Mouse (Mus musculus): Measurements from ENCODE around the gene Eif4ebp2.

Eif4ebp2 gene

DNA sequence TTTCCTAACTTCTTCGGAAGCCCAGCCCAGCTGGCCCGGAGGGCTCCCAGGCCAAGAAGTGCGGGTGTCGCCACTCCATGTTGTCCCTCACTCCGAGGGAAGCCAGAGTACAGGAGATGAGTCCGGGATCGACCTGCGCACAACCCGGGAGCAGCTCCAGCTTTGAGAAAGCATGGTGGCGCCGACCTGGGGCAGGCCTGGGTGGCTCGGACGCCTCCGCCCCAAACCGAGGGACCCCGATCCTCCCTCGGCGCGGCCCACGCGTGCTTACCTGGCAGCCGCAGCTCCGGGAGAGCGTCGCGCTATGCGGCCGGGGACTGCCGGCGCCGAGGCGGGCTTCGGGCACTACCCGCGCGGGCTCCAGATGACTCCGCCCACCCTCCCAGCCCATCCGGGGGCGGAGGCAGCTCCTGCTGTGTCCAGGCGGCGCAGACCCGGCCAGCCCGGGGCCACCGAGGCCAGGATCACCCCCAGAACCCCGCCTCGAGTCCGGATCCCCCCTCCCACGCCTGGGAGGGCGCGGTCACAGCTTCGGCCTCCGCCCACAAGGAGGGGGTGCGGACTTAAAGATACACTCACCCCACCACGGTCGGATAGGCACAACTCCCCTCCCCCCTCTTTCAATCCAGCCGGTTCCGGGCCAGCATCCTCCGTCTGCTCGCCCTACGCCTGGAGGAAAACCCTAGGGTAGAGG, 69.3 kb downstream of the Eif4ebp2 start, which contains the start of gene Pald1:
Pald1 (minus strand) TSS at position 510 of the 694 bp plus-strand sequence.
- DNase-seq (ENCODE audit: low spot score in 2 of 2): peak; percentile 83 to 84

DNA sequence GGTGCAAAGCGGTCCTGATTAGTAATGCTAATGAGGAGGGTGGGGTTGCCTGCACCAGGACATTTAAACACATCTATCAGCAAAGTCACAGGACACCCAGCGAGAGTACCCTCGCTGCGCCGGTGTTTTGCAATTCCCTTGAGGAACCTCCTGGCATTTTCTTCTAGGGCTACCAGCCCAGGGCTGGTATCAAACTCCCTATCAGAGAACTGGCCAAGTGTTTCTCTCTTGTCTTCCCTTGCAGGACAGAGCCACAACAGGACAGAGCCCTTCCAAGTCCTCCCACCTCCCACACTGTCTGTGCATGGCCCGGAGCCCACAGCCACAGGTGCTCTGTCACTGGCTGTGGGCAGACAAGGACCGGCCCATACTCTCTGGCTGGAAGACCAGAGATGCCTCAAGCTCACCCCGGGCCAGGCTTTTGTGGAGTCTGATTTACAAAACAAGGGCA, 70.2 kb downstream of the Eif4ebp2 start:
- no peak for DNase-seq (ENCODE audit: low spot score in 2 of 2)

GRCm38 (mm10) chr10:61381823-61382222, 70.6 kb downstream of the Eif4ebp2 start:
- peak; percentile 44 to 62 for DNase-seq (ENCODE audit: low spot score in 2 of 2)

DNA sequence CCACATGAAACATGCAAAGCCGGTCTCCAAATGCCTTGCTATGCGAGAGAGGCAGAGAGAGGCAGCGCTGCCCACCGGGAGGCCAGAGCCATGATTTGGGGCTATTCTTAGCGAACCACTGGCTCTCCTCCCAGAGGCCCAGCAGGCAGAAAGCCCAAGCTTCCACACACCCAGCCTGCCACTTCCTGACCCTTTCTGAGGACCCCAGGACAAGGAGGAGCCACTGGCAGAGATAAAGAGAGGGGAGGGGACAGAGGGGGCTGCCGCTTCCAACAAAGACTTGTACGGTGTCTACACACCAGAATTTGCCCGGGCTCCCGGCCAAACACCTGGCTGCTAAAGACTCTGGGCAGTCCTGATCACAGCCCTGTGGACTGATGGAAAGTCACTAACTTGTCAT, 72.3 kb downstream of the Eif4ebp2 start:
- DNase-seq (ENCODE audit: low spot score in 2 of 2): peak; percentile 77 to 78

GRCm38 (mm10) chr10:61379340-61380040, 73.0 kb downstream of the Eif4ebp2 start:
- no peak for DNase-seq (ENCODE audit: low spot score in 2 of 2)

- DNase-seq (ENCODE audit: low spot score in 2 of 2): no peak
Measured at GRCm38 (mm10) chr10:61378698-61379097, 73.8 kb downstream of the Eif4ebp2 start.

Data from heart, adult 9 months (tissue).